Comparison of ENCODE assay signal across 33 mouse cellular contexts in the genomic region with DNA sequence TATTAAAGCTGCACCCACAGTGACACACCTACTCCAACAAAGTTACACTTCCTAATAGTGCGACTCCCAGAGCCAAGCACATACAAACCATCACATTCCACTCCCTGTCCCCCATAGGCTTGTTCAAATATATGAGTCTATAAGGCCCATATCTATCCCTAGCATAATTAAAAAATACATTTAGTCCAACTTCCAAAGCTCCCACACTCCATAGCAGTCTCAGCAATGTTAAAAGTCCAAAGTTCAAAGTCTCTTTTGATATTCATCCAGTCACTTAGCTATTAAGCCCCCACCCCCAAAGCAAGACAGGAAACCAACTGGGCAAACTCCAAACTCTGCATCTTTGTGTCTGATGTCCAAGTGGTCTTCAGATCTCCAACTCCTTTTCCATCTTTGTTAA.
"Had no signal": no experiment of that assay in that cellular context is flagged by ENCODE, and none has a peak within 500 bp of the region (broad histone marks: within the 10 kb centered on the region; RNA-seq: fewer than 3 reads in every experiment).

No protein-coding gene starts in this region.

- H3K4me3 ChIP-seq: heart, embryonic 10.5 days; heart, embryonic 12.5 days; heart, embryonic 13.5 days; heart, embryonic 15.5 days; hindbrain, embryonic 10.5 days; hindbrain, embryonic 12.5 days; hindbrain, embryonic 13.5 days; hindbrain, embryonic 15.5 days; kidney, embryonic 15.5 days; layer of hippocampus, adult 2 months; left cerebral cortex, adult 2 months had no signal

- H3K9me3 ChIP-seq: heart, embryonic 10.5 days; heart, embryonic 12.5 days; heart, embryonic 13.5 days; heart, embryonic 15.5 days; hindbrain, embryonic 10.5 days; hindbrain, embryonic 12.5 days; hindbrain, embryonic 13.5 days; hindbrain, embryonic 15.5 days; kidney, embryonic 15.5 days had no signal

- H3K27ac ChIP-seq: heart, embryonic 10.5 days; heart, embryonic 13.5 days; heart, embryonic 15.5 days; hindbrain, embryonic 10.5 days; hindbrain, embryonic 12.5 days; hindbrain, embryonic 13.5 days; hindbrain, embryonic 14.5 days; hindbrain, embryonic 15.5 days; hindbrain, postnatal 0 days; kidney, embryonic 15.5 days; kidney, postnatal 0 days; layer of hippocampus, adult 2 months; left cerebral cortex, adult 2 months had no signal

- H3K36me3 ChIP-seq: heart, embryonic 10.5 days; heart, embryonic 12.5 days; heart, embryonic 13.5 days; heart, embryonic 15.5 days; hindbrain, embryonic 10.5 days; hindbrain, embryonic 12.5 days; hindbrain, embryonic 13.5 days; hindbrain, embryonic 15.5 days; kidney, embryonic 15.5 days had no signal

- H3K9ac ChIP-seq: heart, embryonic 12.5 days; heart, embryonic 13.5 days; heart, embryonic 15.5 days; hindbrain, embryonic 12.5 days; hindbrain, embryonic 13.5 days; hindbrain, embryonic 14.5 days; hindbrain, embryonic 15.5 days; kidney, embryonic 15.5 days had no signal

- ATAC-seq: hindbrain, embryonic 16.5 days; hindbrain, postnatal 0 days; inflammation-experienced regulatory T-cells, adult 6 months had no signal

- H3K27me3 ChIP-seq: heart, embryonic 12.5 days; heart, embryonic 13.5 days; heart, embryonic 15.5 days; hindbrain, embryonic 12.5 days; hindbrain, embryonic 13.5 days; hindbrain, embryonic 15.5 days; kidney, embryonic 15.5 days had no signal

- H3K4me2 ChIP-seq: heart, embryonic 11.5 days; heart, embryonic 12.5 days; heart, embryonic 13.5 days; heart, embryonic 15.5 days; hindbrain, embryonic 12.5 days; hindbrain, embryonic 13.5 days; hindbrain, embryonic 14.5 days; hindbrain, embryonic 15.5 days; kidney, embryonic 15.5 days had no signal

- H3K4me1 ChIP-seq: heart, embryonic 10.5 days; heart, embryonic 12.5 days; heart, embryonic 13.5 days; heart, embryonic 15.5 days; hindbrain, embryonic 10.5 days; hindbrain, embryonic 12.5 days; hindbrain, embryonic 13.5 days; hindbrain, embryonic 15.5 days; kidney, embryonic 15.5 days had no signal

- DNase-seq: heart, postnatal 10 days; heart, postnatal 14 days; heart, postnatal 36 days; heart, postnatal 4 days; kidney, adult 11 months; kidney, adult 18-20 months; kidney, adult 2 months; kidney, adult 8-10 months; kidney, adult 9 months; kidney, postnatal 10 days; kidney, postnatal 14 days; kidney, postnatal 25 days; kidney, postnatal 36 days; kidney, postnatal 4 days; layer of hippocampus, adult 9-11 months; layer of hippocampus, postnatal 36 days had no signal
